Mouse (Mus musculus) olfactory bulb, adult 2 months (tissue): ENCODE data around the gene Col4a2. TPM values are rescaled to one million over a fixed set of nuclear protein-coding genes. Genes with fewer than 3 reads are reported as not detected.

Experiments
- H3K27ac ChIP-seq: fragments of 200-500 bp; 2 replicates; pipeline ENCODE4 v1.5.1; 2012; ENCODE audit warnings: low read depth, low read length; ENCODE audit not compliant: insufficient read depth
- H3K4me1 ChIP-seq: fragments of 200-500 bp; 2 replicates; pipeline ENCODE4 v1.6.1; 2012; ENCODE audit warnings: low read length; ENCODE audit not compliant: control insufficient read depth, insufficient read depth
- H3K4me3 ChIP-seq: fragments of 200-500 bp; 2 replicates; pipeline ENCODE4 v1.5.1; 2012; ENCODE audit warnings: mild to moderate bottlenecking, low read depth, low read length, moderate library complexity; ENCODE audit not compliant: insufficient read depth
- CTCF ChIP-seq: fragments of 200-500 bp; IDR thresholded peaks from 2 replicates; pipeline ENCODE4 v1.5.1; 2012; ENCODE audit warnings: low read depth, mild to moderate bottlenecking, low read length, moderate library complexity; ENCODE audit not compliant: insufficient read depth
- POLR2A ChIP-seq: fragments of 200-500 bp; IDR thresholded peaks from 2 replicates; pipeline ENCODE4 v1.6.1; 2012; ENCODE audit warnings: mild to moderate bottlenecking, low read depth, low read length, moderate library complexity; ENCODE audit not compliant: insufficient read depth
- WGBS: fragments of 180-500 bp; shearing (Covaris S2); methylation state at CpG from one replicate; pipeline ENCODE4 v1.1.7; 2018; 5-methylcytosine and 5-hydroxymethylcytosine counted together
- polyA plus RNA-seq: library from polyadenylated mRNA; stranded (reverse); fragments of >200 nt; gene quantifications from 2 replicates; pipeline ENCODE4 v1.2.4, GENCODE M21; 2012; ENCODE audit warnings: low replicate concordance; ENCODE audit not compliant: missing spikeins, insufficient read depth, insufficient read length

Col4a2 gene
- polyA plus RNA-seq, 1 experiment: not detected

DNA sequence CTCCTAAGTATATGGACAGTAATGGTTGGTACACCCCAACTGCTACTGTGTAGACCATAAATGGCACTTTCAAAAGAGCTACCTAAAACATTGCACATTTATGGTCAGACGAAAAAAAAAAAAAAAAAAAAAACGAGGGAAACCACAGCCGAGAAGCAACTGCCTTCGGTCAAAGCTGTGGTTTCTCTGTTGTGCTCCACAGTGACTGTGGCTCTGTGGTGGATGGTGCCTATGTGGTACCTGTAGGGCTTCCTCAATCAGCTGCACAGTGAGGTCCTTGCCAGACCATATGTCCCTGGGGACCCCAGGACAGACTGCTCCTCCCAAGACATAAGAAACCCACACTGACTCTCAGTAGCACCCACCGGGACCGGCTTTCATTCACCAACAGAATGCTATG lies 36.3 kb upstream of the Col4a2 start:
- TF ChIP-seq POLR2A (no peak), CTCF (no peak)
- H3K4me1 ChIP-seq: peaks cover 29% of the 10 kb centered on the region
- WGBS: 86% methylated on average over 6 of the region's 6 CpGs
- no peak overlapping the region for H3K4me3 ChIP-seq
- H3K27ac ChIP-seq: no peak overlapping the region

DNA sequence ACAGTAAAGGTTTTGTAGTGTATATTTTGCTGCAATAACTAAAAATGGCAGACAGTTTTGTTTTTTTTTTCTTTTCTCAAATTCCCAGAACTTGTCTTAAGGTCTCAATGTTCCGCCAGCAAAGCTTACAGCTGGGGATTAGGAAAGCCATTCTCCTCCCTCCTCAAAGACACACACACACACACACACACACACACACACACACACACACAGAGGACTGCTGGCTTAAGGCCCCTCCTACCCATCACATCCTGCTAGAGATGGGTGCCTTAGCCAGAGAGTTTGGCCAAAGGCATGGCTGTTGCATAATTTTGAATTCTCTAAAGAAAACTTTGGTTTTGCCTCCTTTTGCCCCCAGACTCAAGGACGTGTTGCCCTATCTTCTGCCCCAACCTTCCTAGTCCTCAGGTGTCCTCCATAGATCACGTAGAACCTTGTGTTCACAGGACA lies 35.0 kb upstream of the Col4a2 start:
- WGBS: 73% methylated on average over 3 of the region's 3 CpGs
- TF ChIP-seq POLR2A (no peak), CTCF (no peak)
- no peak overlapping the region for H3K4me3 ChIP-seq
- H3K4me1 ChIP-seq: peaks cover 29% of the 10 kb centered on the region
- no peak overlapping the region for H3K27ac ChIP-seq

DNA sequence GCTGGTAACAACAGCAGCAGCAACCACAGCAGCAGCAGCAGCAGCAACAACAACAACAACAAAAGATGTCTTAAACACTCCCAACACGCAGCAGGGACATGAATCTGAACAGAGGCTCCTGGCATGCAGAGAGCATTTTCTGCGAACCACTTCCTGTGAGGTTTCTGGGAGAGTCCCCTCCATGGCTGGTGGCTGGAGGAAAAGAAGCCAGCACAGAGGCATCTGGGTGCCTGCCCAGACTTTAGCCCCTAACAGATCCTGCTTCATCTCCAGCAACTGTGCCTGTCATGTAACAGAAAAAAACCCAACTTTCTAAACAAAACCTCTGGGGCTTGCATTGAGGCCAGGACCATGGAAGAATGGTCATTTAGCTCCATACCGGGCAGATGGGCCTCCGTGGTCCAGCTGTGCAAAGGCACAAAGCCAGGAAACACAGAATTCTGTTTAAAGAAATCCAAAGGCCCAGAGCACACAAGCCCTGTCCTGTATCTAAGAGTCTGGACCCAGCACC lies 34.4 kb upstream of the Col4a2 start:
- Histone ChIP-seq H3K4me1 (peaks cover 29% of the 10 kb centered on the region), H3K4me3 (no peak overlapping the region), H3K27ac (no peak overlapping the region)
- TF ChIP-seq POLR2A (no peak), CTCF (no peak)
- 54% methylated on average over 4 of the region's 4 CpGs for WGBS

DNA sequence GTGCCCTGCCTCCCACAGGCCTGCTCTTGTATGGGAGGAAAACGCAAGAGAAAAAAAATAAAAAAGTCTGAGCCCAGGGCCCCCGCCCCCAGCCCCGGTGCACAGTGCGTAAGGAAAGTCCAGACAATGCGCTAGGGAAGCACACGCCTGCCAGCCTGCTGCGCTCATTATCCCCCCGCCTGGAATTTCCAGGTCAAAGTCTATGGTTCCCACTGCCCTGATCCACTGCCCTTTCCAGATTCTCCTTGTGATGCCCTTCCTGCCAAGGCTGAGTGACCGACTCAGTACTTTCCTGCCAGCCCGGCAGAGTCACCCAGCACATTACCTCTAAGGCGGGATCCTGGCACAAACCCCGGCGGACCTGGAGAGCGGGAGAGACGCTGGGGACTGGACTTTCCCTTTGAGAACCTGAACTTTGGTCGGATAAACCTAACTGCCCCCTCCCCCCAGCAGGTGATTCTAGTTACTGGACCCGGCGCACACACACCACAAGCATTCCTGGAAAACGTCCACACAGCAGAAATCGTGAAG lies 33.2 kb upstream of the Col4a2 start:
- TF ChIP-seq POLR2A (no peak), CTCF (no peak)
- Histone ChIP-seq H3K27ac (no peak overlapping the region), H3K4me1 (peaks cover 26% of the 10 kb centered on the region), H3K4me3 (no peak overlapping the region)
- 47% methylated on average over 20 of the region's 20 CpGs for WGBS

DNA sequence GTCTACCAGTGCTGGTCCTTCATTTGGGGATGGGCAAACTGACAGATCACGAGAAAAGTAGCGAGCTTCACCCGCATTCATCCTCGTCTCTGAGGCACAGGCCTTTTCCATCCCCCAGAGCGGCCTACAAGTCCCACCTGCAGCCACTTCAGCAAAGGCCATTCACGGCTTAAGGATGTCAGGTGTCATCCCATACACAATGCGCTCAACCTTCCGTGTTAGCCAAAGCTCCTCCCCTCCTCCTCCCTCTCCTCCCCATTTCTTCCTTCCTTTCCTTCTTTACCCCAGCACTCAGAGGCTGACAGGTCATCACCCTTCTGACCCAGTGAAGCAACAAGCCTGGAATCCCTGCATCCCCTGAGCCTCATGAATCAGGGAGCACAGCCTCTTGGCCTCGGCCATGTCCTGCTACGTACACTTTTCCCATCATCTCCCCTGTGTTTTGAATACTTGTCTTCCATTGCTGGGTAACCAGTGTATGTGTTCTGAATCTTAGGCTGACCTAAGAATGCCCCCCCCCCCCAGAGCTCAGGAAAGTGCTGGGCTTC lies 31.8 kb upstream of the Col4a2 start:
- H3K4me3 ChIP-seq: no peak overlapping the region
- 92% methylated on average over 10 of the region's 10 CpGs for WGBS

DNA sequence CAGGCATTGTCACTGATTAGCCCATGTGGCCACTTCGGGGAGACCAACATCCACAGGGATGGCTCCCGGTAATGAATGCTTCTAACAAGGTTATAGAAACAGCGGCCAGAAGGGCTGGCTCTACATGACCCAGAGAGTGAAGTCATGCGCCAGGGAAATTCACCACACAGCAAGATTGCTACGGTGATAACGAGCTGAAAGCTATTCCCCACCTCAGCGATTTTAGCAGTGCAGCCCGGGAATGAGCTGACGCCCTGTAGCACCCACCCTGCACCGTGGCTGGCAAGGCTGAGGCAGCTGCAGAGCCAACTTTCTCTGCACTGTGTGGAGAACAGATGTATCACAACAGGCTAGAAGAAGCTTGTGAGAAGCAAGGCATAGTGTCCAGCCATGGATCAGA lies 30.5 kb upstream of the Col4a2 start:
- Histone ChIP-seq H3K4me3 (no peak overlapping the region), H3K4me1 (peaks cover 26% of the 10 kb centered on the region), H3K27ac (no peak overlapping the region)
- WGBS: 63% methylated on average over 10 of the region's 10 CpGs
- TF ChIP-seq CTCF: no peak
- no peak for TF ChIP-seq POLR2A

More for the DNA sequence above, 31.8 kb upstream of the Col4a2 start:
- Histone ChIP-seq H3K27ac (no peak overlapping the region), H3K4me1 (peaks cover 26% of the 10 kb centered on the region)
- TF ChIP-seq POLR2A: no peak
- no peak for TF ChIP-seq CTCF

DNA sequence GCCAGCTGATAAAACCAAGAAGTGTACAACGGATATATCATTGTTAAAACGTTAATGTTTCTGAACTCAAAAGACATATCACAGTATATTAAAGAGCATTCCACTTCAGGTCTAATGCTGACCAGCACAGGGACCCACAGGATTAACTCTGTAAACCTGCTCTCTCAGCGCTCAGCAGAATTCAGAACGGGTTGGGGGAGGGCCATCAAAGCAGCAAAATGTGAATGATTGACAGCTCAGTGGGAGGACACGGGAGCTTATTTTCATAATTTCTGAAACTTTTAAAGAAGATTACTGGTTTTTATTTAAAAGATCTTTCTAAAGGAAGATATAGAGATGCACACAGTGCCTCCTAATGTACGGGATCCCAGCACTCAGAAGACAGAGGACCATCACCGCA lies 29.9 kb upstream of the Col4a2 start:
- WGBS: 89% methylated on average over 7 of the region's 7 CpGs
- H3K27ac ChIP-seq: no peak overlapping the region

DNA sequence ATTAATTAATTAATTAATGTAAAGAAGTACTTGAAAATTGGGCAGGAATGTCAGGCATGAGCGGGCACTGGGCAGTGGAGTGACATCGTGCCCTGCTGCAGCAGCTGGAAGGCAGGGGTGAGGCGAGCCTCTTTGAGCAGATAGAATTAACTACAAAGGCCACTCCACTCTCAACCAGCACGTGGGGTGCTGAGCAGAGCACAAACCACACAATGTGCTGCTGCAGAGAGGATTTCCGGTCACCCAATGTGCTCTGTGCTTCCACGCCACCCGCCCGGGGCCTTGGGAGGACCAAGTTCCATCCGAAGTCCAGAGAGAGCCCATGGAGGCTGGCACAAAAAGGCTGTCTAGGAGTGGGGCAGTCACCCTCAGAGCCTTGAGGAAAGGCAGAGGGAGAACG lies 29.4 kb upstream of the Col4a2 start:
- peaks cover 19% of the 10 kb centered on the region for H3K4me1 ChIP-seq
- TF ChIP-seq POLR2A (no peak), CTCF (no peak)
- 73% methylated on average over 10 of the region's 10 CpGs for WGBS
- H3K4me3 ChIP-seq: no peak overlapping the region
- H3K27ac ChIP-seq: no peak overlapping the region

More for the DNA sequence above, 29.9 kb upstream of the Col4a2 start:
- Histone ChIP-seq H3K4me1 (peaks cover 24% of the 10 kb centered on the region), H3K4me3 (no peak overlapping the region)
- TF ChIP-seq CTCF: no peak
- TF ChIP-seq POLR2A: no peak

DNA sequence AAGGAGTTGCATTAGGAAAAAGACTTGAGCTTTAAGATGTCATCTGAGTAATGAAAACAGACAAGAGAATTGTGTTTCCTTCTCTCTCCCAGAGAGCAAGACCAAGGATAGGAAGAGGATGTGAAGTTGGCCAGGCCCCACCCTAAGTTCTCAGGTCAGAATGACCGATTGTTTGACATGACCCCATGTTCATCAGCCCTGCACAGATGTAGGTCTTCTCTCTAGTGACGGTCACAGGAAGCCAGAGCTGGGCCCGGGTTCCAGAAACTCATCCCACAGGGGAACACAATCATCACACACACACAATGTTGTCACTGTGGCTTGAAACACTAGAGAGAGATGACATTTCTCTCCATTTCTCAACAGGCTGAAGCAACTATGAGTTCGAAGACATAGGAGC lies 27.2 kb upstream of the Col4a2 start:
- Histone ChIP-seq H3K4me1 (peaks cover 5% of the 10 kb centered on the region; the same call in 1 of the 2 replicates), H3K27ac (no peak overlapping the region), H3K4me3 (no peak overlapping the region)
- WGBS: 83% methylated on average over 4 of the region's 4 CpGs
- TF ChIP-seq POLR2A (no peak), CTCF (no peak)
